ENCODE assay signal across 11 mouse cellular contexts in genomic region chr11:75014816-75015215, GRCm38 (mm10).
DNase-seq lines count a peak whose midpoint lies in the region; ATAC-seq and TF ChIP-seq lines count a peak whose summit lies in the region.
"Had no signal": no experiment of that assay in that cellular context is flagged by ENCODE, and none has a peak within 500 bp of the region (broad histone marks: within the 10 kb centered on the region; RNA-seq: fewer than 3 reads in every experiment).

No protein-coding gene starts in this region.

- no peaks in the 10 kb centered on the region for H3K9me3 ChIP-seq in kidney, postnatal 0 days (replicated peaks; ENCODE audit: low read length)
- H3K9me3 ChIP-seq in embryonic facial prominence, embryonic 10.5 days: no peaks in the 10 kb centered on the region
- H3K9me3 ChIP-seq in intestine, embryonic 16.5 days (ENCODE audit: control insufficient read depth, low read length): no peaks in the 10 kb centered on the region
- H3K9me3 ChIP-seq: G1E; midbrain, embryonic 10.5 days had no signal

- H3K36me3 ChIP-seq in kidney, postnatal 0 days (ENCODE audit: insufficient read depth, low read length): no peaks in the 10 kb centered on the region
- no peaks in the 10 kb centered on the region for H3K36me3 ChIP-seq in embryonic facial prominence, embryonic 10.5 days (replicated peaks)
- H3K36me3 ChIP-seq in intestine, embryonic 16.5 days (ENCODE audit: control insufficient read depth, insufficient read depth, low read length): no peaks in the 10 kb centered on the region
- H3K36me3 ChIP-seq: midbrain, embryonic 10.5 days had no signal

- no peak for DNase-seq in kidney, postnatal 0 days (ENCODE audit: low spot score)
- DNase-seq in kidney, adult 9 months: no peak
- DNase-seq in cerebellum, adult 11 months: peak; percentile 65
- no peak for DNase-seq in embryonic facial prominence, embryonic 10.5 days (ENCODE audit: low spot score)
- no peak for DNase-seq in right cerebral cortex, adult 18-20 months
- DNase-seq in lung, postnatal 25 days (ENCODE audit: low spot score): no peak
- DNase-seq: kidney, postnatal 36 days had no signal

- WGBS in kidney, postnatal 0 days: 78% methylated on average over 4 of the region's 4 CpGs
- 64% methylated on average over 4 of the region's 4 CpGs for WGBS in embryonic facial prominence, embryonic 10.5 days
- WGBS in intestine, embryonic 16.5 days: 57% methylated on average over 4 of the region's 4 CpGs

- no peak for TF ChIP-seq CTCF in kidney, postnatal 0 days (IDR thresholded peaks at IDR 0.05; ENCODE audit: low read depth)

- no peak for ATAC-seq in kidney, postnatal 0 days (replicated peaks; ENCODE audit: low FRiP score, low read depth)
- no peak for ATAC-seq in intestine, embryonic 16.5 days
- no peak for ATAC-seq in megakaryocyte progenitor cell, adult 5-6 weeks (replicated peaks; ENCODE audit: poor library complexity)

- no peak overlapping the region for H3K4me3 ChIP-seq in kidney, postnatal 0 days (replicated peaks; ENCODE audit: low read depth, low read length)
- H3K4me3 ChIP-seq in embryonic facial prominence, embryonic 10.5 days: no peak overlapping the region
- H3K4me3 ChIP-seq in intestine, embryonic 16.5 days (ENCODE audit: low read length): no peak overlapping the region
- H3K4me3 ChIP-seq: midbrain, embryonic 10.5 days had no signal

- H3K4me2 ChIP-seq in kidney, postnatal 0 days (ENCODE audit: low read length): no peak overlapping the region
- H3K4me2 ChIP-seq in intestine, embryonic 16.5 days (ENCODE audit: low read depth, low read length): no peak overlapping the region

- H3K27ac ChIP-seq in kidney, postnatal 0 days: peak overlapping the region; percentile 57; the same call in 1 of the 2 replicates
- H3K27ac ChIP-seq in embryonic facial prominence, embryonic 10.5 days (replicated peaks): peak overlapping the region; percentile 76; the same call in 1 of the 2 replicates
- peak overlapping the region; percentile 85 for H3K27ac ChIP-seq in intestine, embryonic 16.5 days (ENCODE audit: low read length)
- H3K27ac ChIP-seq: midbrain, embryonic 10.5 days had no signal

- H3K4me1 ChIP-seq in kidney, postnatal 0 days (replicated peaks; ENCODE audit: insufficient read depth, low read length): peaks cover 10% of the 10 kb centered on the region; the same call in 1 of the 2 replicates
- H3K4me1 ChIP-seq in embryonic facial prominence, embryonic 10.5 days: peaks cover 57% of the 10 kb centered on the region
- H3K4me1 ChIP-seq in intestine, embryonic 16.5 days (ENCODE audit: control insufficient read depth, insufficient read depth, low read length): peaks cover 31% of the 10 kb centered on the region

- no peak overlapping the region for H3K9ac ChIP-seq in kidney, postnatal 0 days (ENCODE audit: low read depth, low read length)
- no peak overlapping the region for H3K9ac ChIP-seq in intestine, embryonic 16.5 days (ENCODE audit: low read depth, low read length)

- H3K27me3 ChIP-seq in kidney, postnatal 0 days (ENCODE audit: insufficient read depth, low read length): no peaks in the 10 kb centered on the region
- no peaks in the 10 kb centered on the region for H3K27me3 ChIP-seq in embryonic facial prominence, embryonic 10.5 days (replicated peaks; ENCODE audit: low read depth, poor library complexity, severe bottlenecking)
- H3K27me3 ChIP-seq in intestine, embryonic 16.5 days (replicated peaks; ENCODE audit: control insufficient read depth, insufficient read depth, low read length): no peaks in the 10 kb centered on the region
